Mouse (Mus musculus): ENCODE measurements at regions not wholly inside any gene's neighbourhood (a gene's known extent, or its start where the extent isn't known, plus 50 kb on each side); places are given as distances from the start of the nearest gene placed in this dataset.

DNA sequence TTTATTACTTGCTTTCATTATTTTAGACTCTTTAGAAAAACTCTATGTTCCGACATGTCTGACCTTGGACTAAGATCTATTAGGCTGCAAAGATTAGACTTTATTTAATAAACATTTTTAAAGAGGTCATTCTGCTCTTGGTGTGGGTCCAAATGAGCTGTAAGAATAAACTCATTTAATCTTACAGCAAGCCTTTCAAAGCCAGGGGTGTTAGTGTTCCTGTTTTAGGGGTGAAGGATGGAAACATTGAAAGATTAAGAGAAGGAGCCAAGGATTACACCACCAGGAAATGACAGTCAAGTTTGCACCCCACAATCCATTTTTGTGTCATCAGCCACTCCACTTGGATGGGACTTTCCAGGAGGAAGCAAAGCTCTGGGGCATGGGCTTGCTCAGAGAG, 495.5 kb downstream of the Dhx35 start:
- TF ChIP-seq CTCF (IDR thresholded peaks at IDR 0.05; ENCODE audit: control insufficient read depth, insufficient read depth, insufficient read length) (no peak), MAX (IDR thresholded peaks at IDR 0.05) (no peak)
